Mouse (Mus musculus): ENCODE results near the gene Enox1. TPM values are rescaled to one million over a fixed set of nuclear protein-coding genes. Genes with fewer than 3 reads are reported as not detected.
"Not testable (repeated sequence)": the region's sequence is repeated elsewhere in the genome, so short reads cannot be mapped to it uniquely, and the experiment has no call there.

Enox1 gene
- 0.24 TPM in 1 of 2 replicates, not detected in the other for total RNA-seq (2017)

GRCm38 (mm10) chr14:77156222-77156910, at the start of gene Enox1:
Enox1 (plus strand) TSS chr14:77156763.
- peak; percentile 46 for ATAC-seq (replicated peaks; ENCODE audit: low read depth, poor library complexity, severe bottlenecking)

GRCm38 (mm10) chr14:77110622-77111021, 45.9 kb upstream of the Enox1 start:
- ATAC-seq (replicated peaks; ENCODE audit: low read depth, poor library complexity, severe bottlenecking): not testable (repeated sequence)

GRCm38 (mm10) chr14:77130612-77131011, 26.0 kb upstream of the Enox1 start:
- ATAC-seq (replicated peaks; ENCODE audit: low read depth, poor library complexity, severe bottlenecking): no peak

GRCm38 (mm10) chr14:77136936-77137335, 19.6 kb upstream of the Enox1 start:
- no peak for ATAC-seq (replicated peaks; ENCODE audit: low read depth, poor library complexity, severe bottlenecking)

GRCm38 (mm10) chr14:77141324-77142282, 15.0 kb upstream of the Enox1 start:
- ATAC-seq (replicated peaks; ENCODE audit: low read depth, poor library complexity, severe bottlenecking): peak; percentile 81

GRCm38 (mm10) chr14:77145103-77145502, 11.5 kb upstream of the Enox1 start:
- no peak for ATAC-seq (replicated peaks; ENCODE audit: low read depth, poor library complexity, severe bottlenecking)

- no peak for ATAC-seq (replicated peaks; ENCODE audit: low read depth, poor library complexity, severe bottlenecking)
Measured at GRCm38 (mm10) chr14:77147635-77148034, 8.9 kb upstream of the Enox1 start.

- ATAC-seq (replicated peaks; ENCODE audit: low read depth, poor library complexity, severe bottlenecking): no peak
Measured at GRCm38 (mm10) chr14:77150556-77150955, 6.0 kb upstream of the Enox1 start.

- no peak for ATAC-seq (replicated peaks; ENCODE audit: low read depth, poor library complexity, severe bottlenecking)
Measured at GRCm38 (mm10) chr14:77151431-77151830, 5.1 kb upstream of the Enox1 start.

GRCm38 (mm10) chr14:77156911-77157504, 445 bp downstream of the Enox1 start:
- ATAC-seq (replicated peaks; ENCODE audit: low read depth, poor library complexity, severe bottlenecking): no peak; the same call in 1 of the 2 replicates

- ATAC-seq (replicated peaks; ENCODE audit: low read depth, poor library complexity, severe bottlenecking): 0 out of 2 replicates have a peak, but pooled peaks have one; percentile 16
Measured at GRCm38 (mm10) chr14:77157505-77157911, 945 bp downstream of the Enox1 start.

- ATAC-seq (replicated peaks; ENCODE audit: low read depth, poor library complexity, severe bottlenecking): no peak
Measured at GRCm38 (mm10) chr14:77159397-77159796, 2.8 kb downstream of the Enox1 start.

GRCm38 (mm10) chr14:77162496-77162895, 5.9 kb downstream of the Enox1 start:
- ATAC-seq (replicated peaks; ENCODE audit: low read depth, poor library complexity, severe bottlenecking): no peak

GRCm38 (mm10) chr14:77164396-77164795, 7.8 kb downstream of the Enox1 start:
- ATAC-seq (replicated peaks; ENCODE audit: low read depth, poor library complexity, severe bottlenecking): no peak

GRCm38 (mm10) chr14:77168161-77168560, 11.6 kb downstream of the Enox1 start:
- ATAC-seq (replicated peaks; ENCODE audit: low read depth, poor library complexity, severe bottlenecking): no peak

GRCm38 (mm10) chr14:77174491-77174890, 17.9 kb downstream of the Enox1 start:
- no peak for ATAC-seq (replicated peaks; ENCODE audit: low read depth, poor library complexity, severe bottlenecking)

GRCm38 (mm10) chr14:77174931-77175330, 18.4 kb downstream of the Enox1 start:
- ATAC-seq (replicated peaks; ENCODE audit: low read depth, poor library complexity, severe bottlenecking): no peak

GRCm38 (mm10) chr14:77180241-77180640, 23.7 kb downstream of the Enox1 start:
- ATAC-seq (replicated peaks; ENCODE audit: low read depth, poor library complexity, severe bottlenecking): no peak

- ATAC-seq (replicated peaks; ENCODE audit: low read depth, poor library complexity, severe bottlenecking): no peak
Measured at GRCm38 (mm10) chr14:77180753-77181374, 24.3 kb downstream of the Enox1 start.

- no peak for ATAC-seq (replicated peaks; ENCODE audit: low read depth, poor library complexity, severe bottlenecking)
Measured at GRCm38 (mm10) chr14:77183491-77183890, 26.9 kb downstream of the Enox1 start.
